Mouse (Mus musculus) megakaryocyte, embryonic 14.5 days (primary cell): ENCODE results near the gene Samhd1.

Source experiments
- FLI1 ChIP-seq: IDR thresholded peaks from 2 replicates; pipeline ENCODE4 v1.6.1; 2012; ENCODE audit warnings: low read length, inconsistent platforms, mixed read lengths
- GATA1 ChIP-seq: IDR thresholded peaks from 3 replicates; pipeline ENCODE4 v1.6.1; 2012; ENCODE audit warnings: mixed read lengths, low read length, inconsistent platforms, borderline replicate concordance

DNA sequence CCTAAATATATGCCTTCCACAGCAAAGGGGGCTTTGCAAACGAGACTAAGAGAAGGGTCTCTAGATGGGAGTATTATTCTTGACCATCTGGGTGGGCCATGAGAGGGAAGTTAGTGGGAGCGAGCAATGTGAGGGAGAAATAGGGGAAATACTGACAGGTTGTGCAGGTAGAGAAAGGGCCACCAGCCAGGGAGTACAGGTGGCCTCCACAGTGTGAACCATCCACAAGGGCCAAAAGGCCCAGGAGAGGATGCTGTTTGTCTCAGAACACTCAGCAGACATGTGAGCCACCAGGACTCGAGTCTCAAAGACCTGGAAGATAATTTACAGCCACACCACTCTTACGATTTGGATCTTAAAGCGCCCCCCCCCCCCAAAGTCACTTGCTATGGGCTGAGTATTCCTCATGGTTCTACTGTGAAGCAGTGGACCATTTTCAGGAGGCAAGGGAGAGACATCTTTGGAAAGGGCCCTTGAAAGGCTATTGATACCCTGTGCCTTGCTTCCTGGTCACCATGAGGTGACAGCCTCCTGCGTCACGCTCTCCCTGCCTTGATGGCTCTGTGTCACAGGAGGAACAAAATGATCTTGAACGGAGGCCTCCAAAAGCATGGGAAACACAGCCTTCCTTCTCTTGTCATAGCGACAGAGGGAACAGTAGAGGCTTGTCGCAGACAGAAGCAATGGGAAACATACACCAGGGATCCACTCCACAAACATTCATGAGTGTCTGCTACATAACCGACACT lies 74.3 kb downstream of the Samhd1 start:
- TF ChIP-seq FLI1 (no peak), GATA1 (no peak)
